Mouse (Mus musculus) limb, embryonic 12.5 days (tissue): ENCODE measurements around the gene Teddm1b. TPM values are rescaled to one million over a fixed set of nuclear protein-coding genes. Genes with fewer than 3 reads are reported as not detected.

Source experiments
- ATAC-seq: fragments of 200-750 bp; cut with Nextera tagmentation; 2 replicates; pipeline ENCODE4 v1.8.0; 2017; ENCODE audit warnings: low read depth, moderate TSS enrichment; ENCODE audit not compliant: insufficient number of reproducible peaks, insufficient read depth, low FRiP score, low TSS enrichment
- H3K27ac ChIP-seq: fragments of 300-500 bp; sonication (generic); 2 replicates; pipeline ENCODE4 v1.5.1; 2016; ENCODE audit warnings: mild to moderate bottlenecking, moderate library complexity
- H3K27me3 ChIP-seq: fragments of 300-500 bp; sonication (generic); 2 replicates; pipeline ENCODE4 v1.6.1; 2016; ENCODE audit warnings: mild to moderate bottlenecking, moderate library complexity
- H3K36me3 ChIP-seq: fragments of 300-500 bp; sonication (generic); 2 replicates; pipeline ENCODE4 v1.6.1; 2016; ENCODE audit warnings: mild to moderate bottlenecking, moderate library complexity
- H3K4me1 ChIP-seq: fragments of 300-500 bp; sonication (generic); replicated peaks from 2 replicates; pipeline ENCODE4 v1.6.1; 2016
- H3K4me2 ChIP-seq: fragments of 300-500 bp; sonication (generic); 2 replicates; pipeline ENCODE4 v1.6.1; 2016; ENCODE audit warnings: mild to moderate bottlenecking, moderate library complexity
- H3K4me3 ChIP-seq: fragments of 300-500 bp; sonication (generic); replicated peaks from 2 replicates; pipeline ENCODE4 v1.5.1; 2016; ENCODE audit warnings: mild to moderate bottlenecking
- H3K9ac ChIP-seq: fragments of 300-500 bp; sonication (generic); replicated peaks from 2 replicates; pipeline ENCODE4 v1.6.1; 2016; ENCODE audit warnings: mild to moderate bottlenecking, moderate library complexity
- H3K9me3 ChIP-seq: fragments of 300-500 bp; sonication (generic); 2 replicates; pipeline ENCODE4 v1.6.1; 2016; ENCODE audit warnings: mild to moderate bottlenecking, moderate library complexity
- WGBS: fragments of 180-500 bp; shearing (Covaris S2); methylation state at CpG from one replicate; pipeline ENCODE4 v1.1.7; 2016; 5-methylcytosine and 5-hydroxymethylcytosine counted together
- polyA plus RNA-seq: library from polyadenylated mRNA; unstranded; fragments of >200 nt; fragmentation: Nextera tagmentation; extraction: Ambion mirVana; gene quantifications from 2 replicates; pipeline ENCODE4 v1.2.1, GENCODE M21; 2016

Gene Teddm1b
- polyA plus RNA-seq, 1 experiment from 2014 or later: 0.44 TPM

GRCm38 (mm10) chr1:153891442-153891841 is 17.3 kb downstream of the Teddm1b start, which contains the start of gene Teddm1a:
Gene Teddm1a, plus strand, starts transcription at chr1:153891742.
- no peak for ATAC-seq
- Histone ChIP-seq H3K4me1 (peaks cover 12% of the 10 kb centered on the region; the same call in 1 of the 2 replicates), H3K9ac (no peak within 1 kb of the TSS), H3K9me3 (no peaks in the 10 kb centered on the region), H3K27ac (no peak within 1 kb of the TSS), H3K27me3 (0 out of 2 replicates have a peak, but pooled peaks cover 5% of the 10 kb centered on the region), H3K36me3 (no peaks in the 10 kb centered on the region), H3K4me3 (no peak within 1 kb of the TSS), H3K4me2 (no peak within 1 kb of the TSS)
- WGBS: 55% methylated on average over 4 of the region's 4 CpGs

- WGBS: 62% methylated on average over 2 of the region's 2 CpGs
- H3K4me2 ChIP-seq: no peak overlapping the region
- H3K4me3 ChIP-seq: no peak overlapping the region
- H3K27me3 ChIP-seq: 0 out of 2 replicates have a peak, but pooled peaks cover 5% of the 10 kb centered on the region
- H3K4me1 ChIP-seq: peaks cover 12% of the 10 kb centered on the region; the same call in 1 of the 2 replicates
- H3K27ac ChIP-seq: no peak overlapping the region
- ATAC-seq: no peak
- no peaks in the 10 kb centered on the region for H3K36me3 ChIP-seq
- H3K9me3 ChIP-seq: no peaks in the 10 kb centered on the region
- no peak overlapping the region for H3K9ac ChIP-seq
Observed at GRCm38 (mm10) chr1:153893746-153894145, 19.6 kb downstream of the Teddm1b start.

GRCm38 (mm10) chr1:153894201-153894893 is 20.2 kb downstream of the Teddm1b start:
- peaks cover 9% of the 10 kb centered on the region; the same call in 1 of the 2 replicates for H3K4me1 ChIP-seq
- 0 out of 2 replicates have a peak, but pooled peaks cover 5% of the 10 kb centered on the region for H3K27me3 ChIP-seq
- H3K4me2 ChIP-seq: no peak overlapping the region
- H3K4me3 ChIP-seq: no peak overlapping the region
- no peak overlapping the region for H3K9ac ChIP-seq
- no peaks in the 10 kb centered on the region for H3K36me3 ChIP-seq
- H3K9me3 ChIP-seq: no peaks in the 10 kb centered on the region
- H3K27ac ChIP-seq: no peak overlapping the region
- no peak for ATAC-seq
- WGBS: 60% methylated on average over 8 of the region's 8 CpGs

- WGBS: 42% methylated on average over 5 of the region's 5 CpGs
- no peak overlapping the region for H3K27ac ChIP-seq
- H3K36me3 ChIP-seq: no peaks in the 10 kb centered on the region
- H3K4me2 ChIP-seq: no peak overlapping the region
- H3K9ac ChIP-seq: no peak overlapping the region
- ATAC-seq: no peak
- H3K4me1 ChIP-seq: peaks cover 8% of the 10 kb centered on the region; the same call in 1 of the 2 replicates
- H3K27me3 ChIP-seq: 0 out of 2 replicates have a peak, but pooled peaks cover 5% of the 10 kb centered on the region
- no peak overlapping the region for H3K4me3 ChIP-seq
- H3K9me3 ChIP-seq: no peaks in the 10 kb centered on the region
Observed at GRCm38 (mm10) chr1:153894979-153895378, 20.8 kb downstream of the Teddm1b start.

- H3K27me3 ChIP-seq: 0 out of 2 replicates have a peak, but pooled peaks cover 5% of the 10 kb centered on the region
- no peak overlapping the region for H3K4me3 ChIP-seq
- no peak for ATAC-seq
- H3K36me3 ChIP-seq: no peaks in the 10 kb centered on the region
- no peaks in the 10 kb centered on the region for H3K9me3 ChIP-seq
- H3K4me2 ChIP-seq: no peak overlapping the region
- no peak overlapping the region for H3K9ac ChIP-seq
- peaks cover 15% of the 10 kb centered on the region for H3K4me1 ChIP-seq
- 81% methylated on average over 8 of the region's 8 CpGs for WGBS
- H3K27ac ChIP-seq: no peak overlapping the region
Observed at GRCm38 (mm10) chr1:153897196-153897595, 23.1 kb downstream of the Teddm1b start.

- H3K4me1 ChIP-seq: peaks cover 22% of the 10 kb centered on the region
- H3K4me2 ChIP-seq: peak overlapping the region; percentile 81
- ATAC-seq: peak; percentile 45; the same call in 1 of the 2 replicates
Observed at GRCm38 (mm10) chr1:153898989-153899730, 25.0 kb downstream of the Teddm1b start.

GRCm38 (mm10) chr1:153899731-153900380 is 25.7 kb downstream of the Teddm1b start, which contains the start of the genes Glul and Teddm2:
Gene Glul, plus strand, starts transcription at chr1:153899944.
Gene Teddm2, minus strand, starts transcription at chr1:153900228.
- WGBS: under 1% methylated on average over 50 of the region's 51 CpGs
- Histone ChIP-seq H3K36me3 (peaks cover 23% of the 10 kb centered on the region), H3K4me1 (peaks cover 22% of the 10 kb centered on the region), H3K4me2 (peak within 1 kb of the TSS; percentile 81), H3K9me3 (no peaks in the 10 kb centered on the region), H3K27ac (peak within 1 kb of the TSS; percentile 97), H3K9ac (peak within 1 kb of the TSS; percentile 90), H3K27me3 (no peaks in the 10 kb centered on the region), H3K4me3 (peak within 1 kb of the TSS; percentile 87)
- peak; percentile 97 for ATAC-seq

More at GRCm38 (mm10) chr1:153898989-153899730, 25.0 kb downstream of the Teddm1b start:
- Histone ChIP-seq H3K27ac (peak overlapping the region; percentile 97), H3K4me3 (peak overlapping the region; percentile 87), H3K9ac (peak overlapping the region; percentile 63), H3K27me3 (0 out of 2 replicates have a peak, but pooled peaks cover 2% of the 10 kb centered on the region), H3K36me3 (peaks cover 17% of the 10 kb centered on the region), H3K9me3 (no peaks in the 10 kb centered on the region)
- 19% methylated on average over 22 of the region's 22 CpGs for WGBS

GRCm38 (mm10) chr1:153900381-153900780 is 26.2 kb downstream of the Teddm1b start:
- peak overlapping the region; percentile 87 for H3K4me3 ChIP-seq
- peaks cover 29% of the 10 kb centered on the region for H3K36me3 ChIP-seq
- H3K27ac ChIP-seq: peak overlapping the region; percentile 97
- peak; percentile 12 for ATAC-seq
- no peaks in the 10 kb centered on the region for H3K27me3 ChIP-seq
- H3K9me3 ChIP-seq: no peaks in the 10 kb centered on the region
- WGBS: under 1% methylated on average over 35 of the region's 36 CpGs
- peak overlapping the region; percentile 81 for H3K4me2 ChIP-seq
- H3K9ac ChIP-seq: peak overlapping the region; percentile 90
- peaks cover 18% of the 10 kb centered on the region for H3K4me1 ChIP-seq

- peaks cover 16% of the 10 kb centered on the region for H3K4me1 ChIP-seq
- no peak for ATAC-seq
Observed at GRCm38 (mm10) chr1:153900860-153901730, 26.9 kb downstream of the Teddm1b start.

GRCm38 (mm10) chr1:153903006-153903405 is 28.9 kb downstream of the Teddm1b start:
- Histone ChIP-seq H3K36me3 (peaks cover 55% of the 10 kb centered on the region), H3K9ac (no peak overlapping the region), H3K4me2 (no peak overlapping the region), H3K27me3 (no peaks in the 10 kb centered on the region), H3K9me3 (no peaks in the 10 kb centered on the region), H3K27ac (0 out of 2 replicates have a peak overlapping the region, but pooled peaks have one; percentile 14), H3K4me1 (peaks cover 16% of the 10 kb centered on the region), H3K4me3 (no peak overlapping the region)
- 91% methylated on average over 13 of the region's 13 CpGs for WGBS
- ATAC-seq: no peak

More at GRCm38 (mm10) chr1:153900860-153901730, 26.9 kb downstream of the Teddm1b start:
- Histone ChIP-seq H3K4me3 (peak overlapping the region; percentile 87), H3K4me2 (peak overlapping the region; percentile 81), H3K36me3 (peaks cover 36% of the 10 kb centered on the region), H3K9ac (peak overlapping the region; percentile 90), H3K27ac (peak overlapping the region; percentile 97), H3K9me3 (no peaks in the 10 kb centered on the region), H3K27me3 (no peaks in the 10 kb centered on the region)
- 2% methylated on average over 25 of the region's 25 CpGs for WGBS
